Mouse (Mus musculus) forebrain, embryonic 14.5 days (tissue): Measurements from ENCODE around the gene Rabggtb. TPM values are rescaled to one million over a fixed set of nuclear protein-coding genes. Genes with fewer than 3 reads are reported as not detected.
"Not testable (repeated sequence)": the region's sequence is repeated elsewhere in the genome, so short reads cannot be mapped to it uniquely, and the experiment has no call there.

ENCODE experiments used
- ATAC-seq: fragments of 200-750 bp; cut with Nextera tagmentation; 2 replicates; pipeline ENCODE4 v1.8.0; 2017; ENCODE audit warnings: mild to moderate bottlenecking, moderate library complexity
- DNase-seq: peaks from one replicate; pipeline ENCODE4 v3.0.0-alpha.2; 2015; ENCODE audit warnings: low spot score
- H3K27ac ChIP-seq: fragments of 300-500 bp; sonication (generic); 2 replicates; pipeline ENCODE4 v1.5.1; 2014; ENCODE audit warnings: low read depth, mild to moderate bottlenecking, control low read depth, low read length, moderate library complexity
- H3K27me3 ChIP-seq: fragments of 300-500 bp; sonication (generic); replicated peaks from 2 replicates; pipeline ENCODE4 v1.6.1; 2014; ENCODE audit warnings: low read length, control low read depth, mixed read lengths; ENCODE audit not compliant: control insufficient read depth, insufficient read depth
- H3K36me3 ChIP-seq: fragments of 300-500 bp; sonication (generic); 2 replicates; pipeline ENCODE4 v1.6.1; 2014; ENCODE audit warnings: low read length, control low read depth; ENCODE audit not compliant: control insufficient read depth, insufficient read depth
- H3K4me1 ChIP-seq: fragments of 300-500 bp; sonication (generic); 2 replicates; pipeline ENCODE4 v1.6.1; 2014; ENCODE audit warnings: antibody characterized with exemption, low read length, control low read depth; ENCODE audit not compliant: control insufficient read depth, insufficient read depth
- H3K4me2 ChIP-seq: fragments of 300-500 bp; sonication (generic); 2 replicates; pipeline ENCODE4 v1.6.1; 2014; ENCODE audit warnings: mild to moderate bottlenecking, control low read depth, low read length
- H3K4me3 ChIP-seq: fragments of 300-500 bp; sonication (generic); 2 replicates; pipeline ENCODE4 v1.5.1; 2014; ENCODE audit warnings: low read depth, low read length, control low read depth
- H3K9ac ChIP-seq: fragments of 300-500 bp; sonication (generic); 2 replicates; pipeline ENCODE4 v1.6.1; 2014; ENCODE audit warnings: mild to moderate bottlenecking, low read length, control low read depth, moderate library complexity
- H3K9me3 ChIP-seq: fragments of 300-500 bp; sonication (generic); replicated peaks from 2 replicates; pipeline ENCODE4 v1.6.1; 2016; ENCODE audit warnings: low read length, control low read depth, mixed read lengths; ENCODE audit not compliant: control insufficient read depth
- WGBS: fragments of 180-500 bp; shearing (Covaris S2); extraction: QIAGEN DNeasy Blood & Tissue Kit; methylation state at CpG from one replicate; pipeline ENCODE4 v1.1.7; 2014; 5-methylcytosine and 5-hydroxymethylcytosine counted together
- polyA plus RNA-seq: library from polyadenylated mRNA; unstranded; fragments of >200 nt; fragmentation: Nextera tagmentation; extraction: Ambion mirVana; gene quantifications from 2 replicates; pipeline ENCODE4 v1.2.1, GENCODE M21; 2014

The Rabggtb gene
- polyA plus RNA-seq, 1 experiment from 2014 or later = 55.4 TPM

- Histone ChIP-seq H3K27me3 (no peaks in the 10 kb centered on the region), H3K4me3 (no peak overlapping the region), H3K36me3 (no peaks in the 10 kb centered on the region), H3K27ac (no peak overlapping the region), H3K9ac (no peak overlapping the region), H3K4me2 (no peak overlapping the region), H3K9me3 (no peaks in the 10 kb centered on the region), H3K4me1 (no peaks in the 10 kb centered on the region)
- WGBS = 81% methylated on average over 7 of the region's 8 CpGs
- ATAC-seq (no peak), DNase-seq (no peak)
Observed at GRCm38 (mm10) chr3:153889188-153889781, 23.5 kb downstream of the Rabggtb start.

GRCm38 (mm10) chr3:153888141-153888540 lies 24.7 kb downstream of the Rabggtb start:
- Histone ChIP-seq H3K27ac (no peak overlapping the region), H3K36me3 (no peaks in the 10 kb centered on the region), H3K9ac (no peak overlapping the region), H3K4me1 (no peaks in the 10 kb centered on the region), H3K4me3 (no peak overlapping the region), H3K9me3 (no peaks in the 10 kb centered on the region), H3K4me2 (no peak overlapping the region), H3K27me3 (no peaks in the 10 kb centered on the region)
- ATAC-seq (no peak), DNase-seq (no peak)
- 83% methylated on average over 6 of the region's 6 CpGs for WGBS

GRCm38 (mm10) chr3:153886296-153886695 lies 26.5 kb downstream of the Rabggtb start:
- H3K9me3 ChIP-seq = no peaks in the 10 kb centered on the region
- H3K27me3 ChIP-seq = no peaks in the 10 kb centered on the region
- H3K4me3 ChIP-seq = no peak overlapping the region
- DNase-seq = no peak
- no peak for ATAC-seq
- H3K27ac ChIP-seq = no peak overlapping the region
- H3K36me3 ChIP-seq = no peaks in the 10 kb centered on the region
- H3K4me2 ChIP-seq = no peak overlapping the region
- no peak overlapping the region for H3K9ac ChIP-seq
- H3K4me1 ChIP-seq = no peaks in the 10 kb centered on the region

GRCm38 (mm10) chr3:153871396-153871795 lies 41.4 kb downstream of the Rabggtb start:
- ATAC-seq (no peak), DNase-seq (no peak)
- Histone ChIP-seq H3K4me1 (no peaks in the 10 kb centered on the region), H3K27me3 (no peaks in the 10 kb centered on the region), H3K9me3 (no peaks in the 10 kb centered on the region), H3K9ac (no peak overlapping the region), H3K36me3 (no peaks in the 10 kb centered on the region), H3K4me3 (no peak overlapping the region), H3K4me2 (no peak overlapping the region), H3K27ac (no peak overlapping the region)
- 88% methylated on average over 5 of the region's 5 CpGs for WGBS

GRCm38 (mm10) chr3:153867149-153868136 lies 45.4 kb downstream of the Rabggtb start:
- H3K9me3 ChIP-seq = no peaks in the 10 kb centered on the region
- no peak overlapping the region for H3K27ac ChIP-seq
- no peaks in the 10 kb centered on the region for H3K36me3 ChIP-seq
- WGBS = 63% methylated on average over 14 of the region's 14 CpGs
- no peak overlapping the region for H3K9ac ChIP-seq
- no peak overlapping the region for H3K4me2 ChIP-seq
- no peak overlapping the region for H3K4me3 ChIP-seq
- H3K4me1 ChIP-seq = no peaks in the 10 kb centered on the region
- ATAC-seq = no peak
- no peaks in the 10 kb centered on the region for H3K27me3 ChIP-seq
- peak; percentile 40 for DNase-seq

GRCm38 (mm10) chr3:153864636-153865429 lies 48.0 kb downstream of the Rabggtb start:
- Histone ChIP-seq H3K27me3 (no peaks in the 10 kb centered on the region), H3K9ac (no peak overlapping the region), H3K9me3 (no peaks in the 10 kb centered on the region), H3K4me3 (no peak overlapping the region), H3K27ac (no peak overlapping the region), H3K4me1 (no peaks in the 10 kb centered on the region), H3K4me2 (no peak overlapping the region), H3K36me3 (no peaks in the 10 kb centered on the region)
- 87% methylated on average over 4 of the region's 4 CpGs for WGBS
- DNase-seq (no peak), ATAC-seq (no peak)

- Histone ChIP-seq H3K9me3 (no peaks in the 10 kb centered on the region), H3K27ac (no peak overlapping the region), H3K27me3 (no peaks in the 10 kb centered on the region), H3K4me2 (no peak overlapping the region), H3K4me1 (no peaks in the 10 kb centered on the region), H3K36me3 (no peaks in the 10 kb centered on the region), H3K4me3 (no peak overlapping the region), H3K9ac (no peak overlapping the region)
- DNase-seq (no peak), ATAC-seq (no peak)
- WGBS = 88% methylated on average over 2 of the region's 2 CpGs
Observed at GRCm38 (mm10) chr3:153863816-153864215, 49.0 kb downstream of the Rabggtb start.

- not testable (repeated sequence) for DNase-seq, ATAC-seq
Observed at GRCm38 (mm10) chr3:153860392-153860791, 52.4 kb downstream of the Rabggtb start.

More at GRCm38 (mm10) chr3:153860392-153860791, 52.4 kb downstream of the Rabggtb start:
- H3K4me1 ChIP-seq, H3K36me3 ChIP-seq, H3K4me3 ChIP-seq, H3K4me2 ChIP-seq, H3K9ac ChIP-seq, H3K9me3 ChIP-seq, H3K27me3 ChIP-seq, H3K27ac ChIP-seq: not testable (repeated sequence)
- 93% methylated on average over 8 of the region's 8 CpGs for WGBS
